Mouse (Mus musculus) hindbrain, embryonic 12.5 days (tissue): ENCODE measurements around the gene Camta2. TPM values are rescaled to one million over a fixed set of nuclear protein-coding genes. Genes with fewer than 3 reads are reported as not detected.

Source experiments
- ATAC-seq: fragments of 200-750 bp; cut with Nextera tagmentation; 2 replicates; pipeline ENCODE4 v1.8.0; 2017; ENCODE audit warnings: moderate TSS enrichment; ENCODE audit not compliant: low FRiP score
- H3K27ac ChIP-seq: fragments of 300-500 bp; sonication (generic); 2 replicates; pipeline ENCODE4 v1.5.1; 2016; ENCODE audit warnings: mild to moderate bottlenecking
- H3K27me3 ChIP-seq: fragments of 300-500 bp; sonication (generic); 2 replicates; pipeline ENCODE4 v1.6.1; 2016; ENCODE audit warnings: mild to moderate bottlenecking
- H3K36me3 ChIP-seq: fragments of 300-500 bp; sonication (generic); 2 replicates; pipeline ENCODE4 v1.6.1; 2016; ENCODE audit warnings: mild to moderate bottlenecking
- H3K4me1 ChIP-seq: fragments of 300-500 bp; sonication (generic); 2 replicates; pipeline ENCODE4 v1.6.1; 2016
- H3K4me2 ChIP-seq: fragments of 300-500 bp; sonication (generic); replicated peaks from 2 replicates; pipeline ENCODE4 v1.6.1; 2016; ENCODE audit warnings: mild to moderate bottlenecking
- H3K4me3 ChIP-seq: fragments of 300-500 bp; sonication (generic); 2 replicates; pipeline ENCODE4 v1.5.1; 2016; ENCODE audit warnings: mild to moderate bottlenecking
- H3K9ac ChIP-seq: fragments of 300-500 bp; sonication (generic); 2 replicates; pipeline ENCODE4 v1.6.1; 2016; ENCODE audit warnings: mild to moderate bottlenecking, moderate library complexity
- H3K9me3 ChIP-seq: fragments of 300-500 bp; sonication (generic); replicated peaks from 2 replicates; pipeline ENCODE4 v1.6.1; 2016; ENCODE audit warnings: mild to moderate bottlenecking
- WGBS: fragments of 180-500 bp; shearing (Covaris S2); methylation state at CpG from one replicate; pipeline ENCODE4 v1.1.7; 2016; 5-methylcytosine and 5-hydroxymethylcytosine counted together
- polyA plus RNA-seq: library from polyadenylated mRNA; unstranded; fragments of >200 nt; fragmentation: Nextera tagmentation; extraction: Ambion mirVana; gene quantifications from 2 replicates; pipeline ENCODE4 v1.2.1, GENCODE M21; 2016

The Camta2 gene
- polyA plus RNA-seq, result 15.2 and 15.7 TPM in 2 replicates

- H3K36me3 ChIP-seq, result peaks cover 23% of the 10 kb centered on the region
Measured at GRCm38 (mm10) chr11:70687601-70688199, at the start of gene Camta2. Camta2 (minus strand) TSS chr11:70688105.

GRCm38 (mm10) chr11:70733256-70733655 lies 45.4 kb upstream of the Camta2 start:
- Histone ChIP-seq H3K4me1 (no peaks in the 10 kb centered on the region), H3K4me2 (no peak overlapping the region), H3K9ac (no peak overlapping the region), H3K4me3 (no peak overlapping the region), H3K27ac (no peak overlapping the region), H3K36me3 (peaks cover 12% of the 10 kb centered on the region), H3K9me3 (no peaks in the 10 kb centered on the region), H3K27me3 (no peaks in the 10 kb centered on the region)
- WGBS, result 65% methylated on average over 5 of the region's 5 CpGs
- no peak for ATAC-seq

More at GRCm38 (mm10) chr11:70687601-70688199, at the start of gene Camta2:
- peaks cover 3% of the 10 kb centered on the region; the same call in 1 of the 2 replicates for H3K27me3 ChIP-seq
- peak within 1 kb of the TSS; percentile 91 for H3K4me3 ChIP-seq
- peak; percentile 77 for ATAC-seq
- no peaks in the 10 kb centered on the region for H3K9me3 ChIP-seq
- peak within 1 kb of the TSS; percentile 79 for H3K4me2 ChIP-seq
- H3K27ac ChIP-seq, result peak within 1 kb of the TSS; percentile 83
- WGBS, result 0% methylated on average over 46 of the region's 55 CpGs
- peak within 1 kb of the TSS; percentile 87 for H3K9ac ChIP-seq
- peaks cover 23% of the 10 kb centered on the region for H3K4me1 ChIP-seq

GRCm38 (mm10) chr11:70731178-70731577 lies 43.3 kb upstream of the Camta2 start:
- WGBS, result 61% methylated on average over 5 of the region's 5 CpGs
- H3K27ac ChIP-seq, result no peak overlapping the region
- no peaks in the 10 kb centered on the region for H3K4me1 ChIP-seq
- ATAC-seq, result no peak
- no peaks in the 10 kb centered on the region for H3K27me3 ChIP-seq
- peaks cover 33% of the 10 kb centered on the region for H3K36me3 ChIP-seq
- H3K4me3 ChIP-seq, result no peak overlapping the region
- H3K9ac ChIP-seq, result no peak overlapping the region
- no peaks in the 10 kb centered on the region for H3K9me3 ChIP-seq
- no peak overlapping the region for H3K4me2 ChIP-seq

GRCm38 (mm10) chr11:70730427-70731038 lies 42.6 kb upstream of the Camta2 start:
- Histone ChIP-seq H3K9ac (no peak overlapping the region), H3K9me3 (no peaks in the 10 kb centered on the region), H3K4me1 (no peaks in the 10 kb centered on the region), H3K4me3 (no peak overlapping the region), H3K36me3 (peaks cover 39% of the 10 kb centered on the region), H3K27ac (no peak overlapping the region), H3K4me2 (no peak overlapping the region), H3K27me3 (no peaks in the 10 kb centered on the region)
- ATAC-seq, result no peak
- 85% methylated on average over 9 of the region's 9 CpGs for WGBS

- Histone ChIP-seq H3K4me3 (no peak overlapping the region), H3K9me3 (no peaks in the 10 kb centered on the region), H3K27ac (no peak overlapping the region), H3K27me3 (no peaks in the 10 kb centered on the region), H3K36me3 (peaks cover 63% of the 10 kb centered on the region), H3K4me2 (no peak overlapping the region), H3K9ac (no peak overlapping the region), H3K4me1 (no peaks in the 10 kb centered on the region)
- 84% methylated on average over 5 of the region's 5 CpGs for WGBS
- no peak for ATAC-seq
Measured at GRCm38 (mm10) chr11:70727385-70727784, 39.5 kb upstream of the Camta2 start.

GRCm38 (mm10) chr11:70726585-70726984 lies 38.7 kb upstream of the Camta2 start:
- H3K9me3 ChIP-seq, result no peaks in the 10 kb centered on the region
- H3K36me3 ChIP-seq, result peaks cover 71% of the 10 kb centered on the region

DNA sequence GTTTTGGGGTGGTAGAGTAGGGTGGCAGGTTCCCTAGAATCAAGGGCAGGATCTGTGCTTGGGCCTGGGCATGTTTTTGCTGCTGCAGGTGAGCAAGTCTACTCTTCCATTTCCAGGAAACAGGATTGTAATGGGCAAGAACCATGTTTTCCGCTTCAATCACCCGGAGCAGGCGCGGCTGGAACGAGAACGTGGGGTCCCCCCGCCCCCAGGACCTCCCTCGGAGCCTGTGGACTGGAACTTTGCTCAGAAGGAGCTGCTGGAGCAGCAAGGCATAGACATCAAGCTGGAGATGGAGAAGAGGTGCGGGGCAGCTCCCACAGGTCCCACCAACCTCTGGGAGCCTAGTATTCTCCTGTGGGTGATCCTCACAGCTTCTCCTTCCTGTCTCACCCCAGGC lies 36.8 kb upstream of the Camta2 start:
- Histone ChIP-seq H3K27me3 (no peaks in the 10 kb centered on the region), H3K36me3 (peaks cover 88% of the 10 kb centered on the region), H3K4me1 (no peaks in the 10 kb centered on the region), H3K4me2 (no peak overlapping the region), H3K9ac (no peak overlapping the region), H3K9me3 (no peaks in the 10 kb centered on the region), H3K4me3 (no peak overlapping the region), H3K27ac (no peak overlapping the region)
- no peak for ATAC-seq
- 92% methylated on average over 9 of the region's 9 CpGs for WGBS

More at GRCm38 (mm10) chr11:70726585-70726984, 38.7 kb upstream of the Camta2 start:
- WGBS, result 78% methylated on average over 2 of the region's 2 CpGs
- Histone ChIP-seq H3K9ac (no peak overlapping the region), H3K4me3 (no peak overlapping the region), H3K27me3 (no peaks in the 10 kb centered on the region), H3K4me1 (no peaks in the 10 kb centered on the region), H3K27ac (no peak overlapping the region), H3K4me2 (no peak overlapping the region)
- ATAC-seq, result no peak

- no peak for ATAC-seq
- Histone ChIP-seq H3K36me3 (peaks cover 91% of the 10 kb centered on the region), H3K4me2 (no peak overlapping the region), H3K4me1 (no peaks in the 10 kb centered on the region), H3K9ac (no peak overlapping the region), H3K4me3 (no peak overlapping the region), H3K9me3 (no peaks in the 10 kb centered on the region), H3K27me3 (no peaks in the 10 kb centered on the region), H3K27ac (no peak overlapping the region)
- 95% methylated on average over 3 of the region's 3 CpGs for WGBS
Measured at GRCm38 (mm10) chr11:70721072-70721471, 33.2 kb upstream of the Camta2 start.

GRCm38 (mm10) chr11:70720567-70720966 lies 32.7 kb upstream of the Camta2 start:
- 93% methylated on average over 3 of the region's 3 CpGs for WGBS
- no peak overlapping the region for H3K9ac ChIP-seq
- H3K27ac ChIP-seq, result no peak overlapping the region
- no peaks in the 10 kb centered on the region for H3K9me3 ChIP-seq
- ATAC-seq, result no peak
- H3K36me3 ChIP-seq, result peaks cover 88% of the 10 kb centered on the region
- H3K27me3 ChIP-seq, result no peaks in the 10 kb centered on the region
- no peaks in the 10 kb centered on the region for H3K4me1 ChIP-seq
- H3K4me3 ChIP-seq, result no peak overlapping the region
- H3K4me2 ChIP-seq, result no peak overlapping the region

DNA sequence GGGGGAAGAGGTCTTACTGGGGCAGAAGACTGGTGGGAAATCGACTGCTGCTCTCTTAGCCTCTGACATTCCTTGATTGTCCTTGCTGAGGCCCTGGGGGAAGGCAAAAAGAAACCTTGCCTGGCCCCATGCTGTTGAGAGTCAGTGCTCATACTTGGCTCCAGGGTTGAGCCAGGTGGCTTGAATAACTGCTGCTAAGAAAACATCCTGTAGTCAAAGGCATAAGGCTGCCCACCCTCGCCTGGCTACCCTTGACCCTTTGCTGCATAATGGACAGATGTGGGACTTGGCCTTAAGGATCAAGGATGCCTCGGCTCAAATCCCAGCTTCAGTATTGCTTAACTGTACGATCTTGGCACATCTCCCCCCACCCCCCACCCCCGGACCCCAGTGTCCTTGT lies 30.6 kb upstream of the Camta2 start:
- ATAC-seq, result no peak
- Histone ChIP-seq H3K4me3 (no peak overlapping the region), H3K9ac (no peak overlapping the region), H3K27ac (no peak overlapping the region), H3K9me3 (no peaks in the 10 kb centered on the region), H3K27me3 (no peaks in the 10 kb centered on the region), H3K4me1 (no peaks in the 10 kb centered on the region), H3K36me3 (peaks cover 67% of the 10 kb centered on the region), H3K4me2 (no peak overlapping the region)
- 83% methylated on average over 5 of the region's 5 CpGs for WGBS

DNA sequence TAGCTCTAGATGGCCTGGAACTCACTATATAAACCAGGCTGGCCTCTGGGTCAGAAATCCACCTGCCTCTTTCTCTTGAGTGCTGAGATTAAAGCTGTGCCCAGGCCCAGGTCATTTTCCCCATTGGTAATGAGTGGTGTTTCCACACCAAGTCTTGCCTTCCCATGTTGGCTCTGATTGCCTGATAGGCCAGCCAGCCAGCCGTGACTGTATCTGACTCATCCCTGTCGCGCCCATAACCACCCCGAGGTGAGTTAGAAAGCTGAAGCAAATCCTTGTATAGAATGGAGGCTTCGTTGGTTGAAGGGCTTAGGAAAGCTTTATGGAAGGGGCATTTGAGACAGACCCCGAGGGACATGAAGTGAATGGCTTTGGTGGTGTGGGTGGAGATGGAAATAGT lies 27.9 kb upstream of the Camta2 start:
- WGBS, result 91% methylated on average over 6 of the region's 6 CpGs

GRCm38 (mm10) chr11:70713222-70713621 lies 25.3 kb upstream of the Camta2 start:
- ATAC-seq, result no peak
- Histone ChIP-seq H3K4me3 (no peak overlapping the region), H3K27me3 (no peaks in the 10 kb centered on the region), H3K27ac (no peak overlapping the region), H3K9me3 (no peaks in the 10 kb centered on the region), H3K36me3 (peaks cover 61% of the 10 kb centered on the region), H3K4me2 (no peak overlapping the region), H3K9ac (no peak overlapping the region), H3K4me1 (no peaks in the 10 kb centered on the region)
- 89% methylated on average over 6 of the region's 6 CpGs for WGBS

More for the DNA sequence above, 27.9 kb upstream of the Camta2 start:
- Histone ChIP-seq H3K4me3 (no peak overlapping the region), H3K27me3 (no peaks in the 10 kb centered on the region), H3K9me3 (no peaks in the 10 kb centered on the region), H3K36me3 (peaks cover 66% of the 10 kb centered on the region), H3K4me2 (no peak overlapping the region), H3K27ac (no peak overlapping the region), H3K9ac (no peak overlapping the region), H3K4me1 (no peaks in the 10 kb centered on the region)
- ATAC-seq, result no peak

GRCm38 (mm10) chr11:70711026-70711425 lies 23.1 kb upstream of the Camta2 start:
- WGBS, result 96% methylated on average over 10 of the region's 10 CpGs
- Histone ChIP-seq H3K4me3 (no peak overlapping the region), H3K9me3 (no peaks in the 10 kb centered on the region), H3K27me3 (no peaks in the 10 kb centered on the region), H3K9ac (no peak overlapping the region), H3K4me1 (no peaks in the 10 kb centered on the region), H3K4me2 (no peak overlapping the region), H3K27ac (no peak overlapping the region), H3K36me3 (peaks cover 62% of the 10 kb centered on the region)
- no peak for ATAC-seq
